Mouse (Mus musculus): ENCODE measurements around the gene Begain. TPM values are rescaled to one million over a fixed set of nuclear protein-coding genes. Genes with fewer than 3 reads are reported as not detected.

Gene Begain
- polyA plus RNA-seq, 1 experiment: 1.7 TPM

- Histone ChIP-seq H3K4me1 (ENCODE audit: control insufficient read depth, insufficient read depth, insufficient read length, low read length) (no peaks in the 10 kb centered on the region), H3K36me3 (ENCODE audit: control insufficient read depth, insufficient read depth, low read length) (no peaks in the 10 kb centered on the region), H3K27ac (ENCODE audit: insufficient read depth, low read depth, low read length) (no peak overlapping the region), H3K4me3 (ENCODE audit: low read depth, low read length) (no peak overlapping the region), H3K27me3 (ENCODE audit: control insufficient read depth, insufficient read depth, low read length) (no peaks in the 10 kb centered on the region)
- TF ChIP-seq CTCF (IDR thresholded peaks at IDR 0.05; ENCODE audit: extremely low read depth, insufficient read length, insufficient replicate concordance, low read depth, low read length) (no peak), POLR2A (IDR thresholded peaks at IDR 0.05; ENCODE audit: low read depth, low read length) (no peak)
- 84% methylated on average over 6 of the region's 6 CpGs for WGBS
Measured at GRCm38 (mm10) chr12:108983496-108983895, 84.5 kb downstream of the Begain start.

GRCm38 (mm10) chr12:108982684-108982960, 85.4 kb downstream of the Begain start:
- TF ChIP-seq POLR2A (IDR thresholded peaks at IDR 0.05; ENCODE audit: low read depth, low read length): no peak
- no peak for TF ChIP-seq CTCF (IDR thresholded peaks at IDR 0.05; ENCODE audit: extremely low read depth, insufficient read length, insufficient replicate concordance, low read depth, low read length)
- Histone ChIP-seq H3K36me3 (ENCODE audit: control insufficient read depth, insufficient read depth, low read length) (no peaks in the 10 kb centered on the region), H3K4me1 (ENCODE audit: control insufficient read depth, insufficient read depth, insufficient read length, low read length) (no peaks in the 10 kb centered on the region), H3K27ac (ENCODE audit: insufficient read depth, low read depth, low read length) (no peak overlapping the region), H3K27me3 (ENCODE audit: control insufficient read depth, insufficient read depth, low read length) (no peaks in the 10 kb centered on the region), H3K4me3 (ENCODE audit: low read depth, low read length) (no peak overlapping the region)
- WGBS: 91% methylated on average over 6 of the region's 6 CpGs

Other genes with a start within 250 kb of the Begain start
- 4.0 and 4.9 TPM in 2 replicates for gene Slc25a29, start 232.3 kb downstream of the Begain start, polyA plus RNA-seq (2012; rRNA removed)
- gene Slc25a47, start 232.2 kb downstream of the Begain start, polyA plus RNA-seq (2012; rRNA removed): 6.4 and 7.9 TPM in 2 replicates
- gene Wdr25, start 174.6 kb downstream of the Begain start, polyA plus RNA-seq (2012; rRNA removed): 2.3 and 8.8 TPM in 2 replicates
- 49.6 and 65.7 TPM in 2 replicates for gene Wars, start 174.0 kb downstream of the Begain start, polyA plus RNA-seq (2012; rRNA removed)

All from small intestine, adult 2 months (tissue).